Comparison of ENCODE assay signal across 9 mouse cellular contexts in the genomic region with DNA sequence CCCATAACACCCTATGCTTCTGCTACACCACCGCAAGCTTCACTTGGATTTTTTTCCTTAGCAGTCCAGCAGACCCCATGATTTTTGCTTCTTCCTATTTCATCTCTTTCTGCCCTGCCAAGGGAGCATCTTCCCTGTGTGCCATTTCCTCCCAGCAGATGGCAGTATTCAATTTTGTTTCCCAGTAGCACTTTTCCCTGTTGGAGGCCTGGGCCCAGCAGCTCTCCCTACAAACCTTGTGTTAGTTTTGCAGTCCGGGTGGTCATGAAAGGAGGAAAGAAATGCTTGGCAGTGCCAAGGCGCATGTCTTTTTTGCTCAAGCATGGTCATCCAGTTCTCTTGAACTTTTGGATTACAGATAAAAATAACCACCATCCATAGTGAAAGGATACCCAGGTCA.
DNase-seq lines count a peak whose midpoint lies in the region; ATAC-seq and TF ChIP-seq lines count a peak whose summit lies in the region.
"Had no signal": no experiment of that assay in that cellular context is flagged by ENCODE, and none has a peak within 500 bp of the region (broad histone marks: within the 10 kb centered on the region; RNA-seq: fewer than 3 reads in every experiment).

No protein-coding gene starts in this region.

- no peak for ATAC-seq in embryonic facial prominence, embryonic 14.5 days (ENCODE audit: low read depth)
- ATAC-seq in lung, postnatal 0 days, result no peak
- no peak for ATAC-seq in activated CD4-positive, CD25-positive, alpha-beta regulatory T cell, adult 4 months

- no peak overlapping the region for H3K4me3 ChIP-seq in embryonic facial prominence, embryonic 14.5 days (ENCODE audit: low read depth, low read length)
- no peak overlapping the region for H3K4me3 ChIP-seq in lung, postnatal 0 days (ENCODE audit: low read depth, low read length)
- H3K4me3 ChIP-seq: megakaryocyte, embryonic 14.5 days had no signal

- peaks cover 3% of the 10 kb centered on the region; the same call in 1 of the 2 replicates for H3K9me3 ChIP-seq in embryonic facial prominence, embryonic 14.5 days (ENCODE audit: control insufficient read depth, low read length)
- H3K9me3 ChIP-seq in lung, postnatal 0 days (ENCODE audit: low read length), result no peaks in the 10 kb centered on the region
- H3K9me3 ChIP-seq: megakaryocyte, embryonic 14.5 days had no signal

- TF ChIP-seq CTCF in lung, postnatal 0 days (IDR thresholded peaks at IDR 0.05), result peak; percentile 72

- no peak overlapping the region for H3K27ac ChIP-seq in embryonic facial prominence, embryonic 14.5 days (replicated peaks; ENCODE audit: low read depth, low read length)
- no peak overlapping the region for H3K27ac ChIP-seq in lung, postnatal 0 days (ENCODE audit: low read length)

- H3K4me1 ChIP-seq in embryonic facial prominence, embryonic 14.5 days (ENCODE audit: control insufficient read depth, insufficient read depth, low read length), result no peaks in the 10 kb centered on the region
- H3K4me1 ChIP-seq in lung, postnatal 0 days (ENCODE audit: insufficient read depth, low read depth, low read length), result no peaks in the 10 kb centered on the region

- no peaks in the 10 kb centered on the region for H3K36me3 ChIP-seq in embryonic facial prominence, embryonic 14.5 days (ENCODE audit: control insufficient read depth, insufficient read depth, low read length)
- no peaks in the 10 kb centered on the region for H3K36me3 ChIP-seq in lung, postnatal 0 days (ENCODE audit: insufficient read depth, low read length)

- H3K27me3 ChIP-seq in embryonic facial prominence, embryonic 14.5 days (replicated peaks; ENCODE audit: control insufficient read depth, insufficient read depth, low read length), result no peaks in the 10 kb centered on the region
- H3K27me3 ChIP-seq in lung, postnatal 0 days (replicated peaks; ENCODE audit: insufficient read depth, low read length), result no peaks in the 10 kb centered on the region

- H3K9ac ChIP-seq in embryonic facial prominence, embryonic 14.5 days (ENCODE audit: low read depth, low read length), result no peak overlapping the region
- H3K9ac ChIP-seq in lung, postnatal 0 days (replicated peaks; ENCODE audit: low read depth), result no peak overlapping the region

- peak; percentile 21 for DNase-seq in heart, adult 8-10 months (ENCODE audit: low spot score)
- DNase-seq in heart, postnatal 25 days (ENCODE audit: low spot score), result no peak
- peak; percentile 43 for DNase-seq in R1 (ENCODE audit: low read depth, low spot score)
- DNase-seq in embryonic facial prominence, embryonic 14.5 days (ENCODE audit: low spot score), result peak; percentile 22
- peak; percentile 31 for DNase-seq in large intestine, adult 2 months (ENCODE audit: low read depth, low spot score)
- DNase-seq in lung, postnatal 0 days (ENCODE audit: low spot score), result peak; percentile 50
- DNase-seq in testis, postnatal 10 days (ENCODE audit: low spot score), result peak; percentile 63

- TF ChIP-seq EP300 in lung, postnatal 0 days (IDR thresholded peaks at IDR 0.05), result no peak

- H3K4me2 ChIP-seq in embryonic facial prominence, embryonic 14.5 days (ENCODE audit: low read depth, low read length), result no peak overlapping the region
- no peak overlapping the region for H3K4me2 ChIP-seq in lung, postnatal 0 days (replicated peaks; ENCODE audit: low read depth, low read length)

- 75% methylated on average over 3 of the region's 3 CpGs for WGBS in embryonic facial prominence, embryonic 14.5 days
- WGBS in large intestine, adult 2 months, result 61% methylated on average over 3 of the region's 3 CpGs
- 63% methylated on average over 3 of the region's 3 CpGs for WGBS in lung, postnatal 0 days

- intact Hi-C loops in heart, postnatal 25 days (cut with DNase I), result loop anchor here (10.0 kb wide), 1 partner anchor 164 kb away; no protein-coding TSS in a partner anchor
